Mouse (Mus musculus): Measurements from ENCODE around the gene Lrrfip2. TPM values are rescaled to one million over a fixed set of nuclear protein-coding genes. Genes with fewer than 3 reads are reported as not detected.
A peak's percentile ranks its signal among the peaks of the same experiment; 100 is the strongest.

The Lrrfip2 gene
- polyA plus RNA-seq, 1 experiment = 22.3 TPM

- DNase-seq = no peak
- H3K4me1 ChIP-seq (ENCODE audit: control insufficient read depth, insufficient read depth, low read length) = no peaks in the 10 kb centered on the region
- TF ChIP-seq CTCF (IDR thresholded peaks at IDR 0.05; ENCODE audit: insufficient read depth, low read length) = no peak
- no peak for TF ChIP-seq POLR2A (IDR thresholded peaks at IDR 0.05; ENCODE audit: borderline replicate concordance, extremely low read depth, low read depth, low read length)
- H3K4me3 ChIP-seq (replicated peaks; ENCODE audit: extremely low read depth, low read depth, low read length) = no peak overlapping the region
- 97% methylated on average over 1 of the region's 1 CpGs for WGBS
These were observed 104.2 kb downstream of the Lrrfip2 start for GRCm38 (mm10) chr9:111221580-111221979.

GRCm38 (mm10) chr9:111223406-111223805 lies 106.0 kb downstream of the Lrrfip2 start:
- WGBS = 95% methylated on average over 5 of the region's 5 CpGs
- Histone ChIP-seq H3K4me1 (ENCODE audit: control insufficient read depth, insufficient read depth, low read length) (no peaks in the 10 kb centered on the region), H3K4me3 (replicated peaks; ENCODE audit: extremely low read depth, low read depth, low read length) (no peak overlapping the region)
- no peak for DNase-seq
- TF ChIP-seq CTCF (IDR thresholded peaks at IDR 0.05; ENCODE audit: insufficient read depth, low read length) (no peak), POLR2A (IDR thresholded peaks at IDR 0.05; ENCODE audit: borderline replicate concordance, extremely low read depth, low read depth, low read length) (no peak)

GRCm38 (mm10) chr9:111228446-111228845 lies 111.1 kb downstream of the Lrrfip2 start:
- TF ChIP-seq POLR2A (IDR thresholded peaks at IDR 0.05; ENCODE audit: borderline replicate concordance, extremely low read depth, low read depth, low read length) (no peak), CTCF (IDR thresholded peaks at IDR 0.05; ENCODE audit: insufficient read depth, low read length) (no peak)
- 72% methylated on average over 5 of the region's 5 CpGs for WGBS

GRCm38 (mm10) chr9:111234701-111235100 lies 117.3 kb downstream of the Lrrfip2 start:
- no peak for TF ChIP-seq POLR2A (IDR thresholded peaks at IDR 0.05; ENCODE audit: borderline replicate concordance, extremely low read depth, low read depth, low read length)
- TF ChIP-seq CTCF (IDR thresholded peaks at IDR 0.05; ENCODE audit: insufficient read depth, low read length) = no peak
- no peak for DNase-seq
- Histone ChIP-seq H3K4me3 (replicated peaks; ENCODE audit: extremely low read depth, low read depth, low read length) (no peak overlapping the region), H3K4me1 (ENCODE audit: control insufficient read depth, insufficient read depth, low read length) (no peaks in the 10 kb centered on the region; the same call in 1 of the 2 replicates)
- WGBS = 91% methylated on average over 9 of the region's 9 CpGs

More at GRCm38 (mm10) chr9:111228446-111228845, 111.1 kb downstream of the Lrrfip2 start:
- H3K4me1 ChIP-seq (ENCODE audit: control insufficient read depth, insufficient read depth, low read length) = no peaks in the 10 kb centered on the region
- H3K4me3 ChIP-seq (replicated peaks; ENCODE audit: extremely low read depth, low read depth, low read length) = no peak overlapping the region
- DNase-seq = no peak

- TF ChIP-seq CTCF (IDR thresholded peaks at IDR 0.05; ENCODE audit: insufficient read depth, low read length) (no peak), POLR2A (IDR thresholded peaks at IDR 0.05; ENCODE audit: borderline replicate concordance, extremely low read depth, low read depth, low read length) (no peak)
- Histone ChIP-seq H3K4me1 (ENCODE audit: control insufficient read depth, insufficient read depth, low read length) (no peaks in the 10 kb centered on the region; the same call in 1 of the 2 replicates), H3K4me3 (replicated peaks; ENCODE audit: extremely low read depth, low read depth, low read length) (no peak overlapping the region)
- no peak for DNase-seq
These were observed 120.3 kb downstream of the Lrrfip2 start for GRCm38 (mm10) chr9:111237726-111238125.

GRCm38 (mm10) chr9:111239821-111240220 lies 122.4 kb downstream of the Lrrfip2 start:
- TF ChIP-seq POLR2A (IDR thresholded peaks at IDR 0.05; ENCODE audit: borderline replicate concordance, extremely low read depth, low read depth, low read length) = no peak
- TF ChIP-seq CTCF (IDR thresholded peaks at IDR 0.05; ENCODE audit: insufficient read depth, low read length) = no peak
- 77% methylated on average over 4 of the region's 4 CpGs for WGBS
- Histone ChIP-seq H3K4me3 (replicated peaks; ENCODE audit: extremely low read depth, low read depth, low read length) (no peak overlapping the region), H3K4me1 (ENCODE audit: control insufficient read depth, insufficient read depth, low read length) (no peaks in the 10 kb centered on the region)
- DNase-seq = no peak

GRCm38 (mm10) chr9:111243384-111243783 lies 126.0 kb downstream of the Lrrfip2 start:
- TF ChIP-seq CTCF (IDR thresholded peaks at IDR 0.05; ENCODE audit: insufficient read depth, low read length) (no peak), POLR2A (IDR thresholded peaks at IDR 0.05; ENCODE audit: borderline replicate concordance, extremely low read depth, low read depth, low read length) (no peak)
- H3K4me1 ChIP-seq (ENCODE audit: control insufficient read depth, insufficient read depth, low read length) = no peaks in the 10 kb centered on the region
- H3K4me3 ChIP-seq (replicated peaks; ENCODE audit: extremely low read depth, low read depth, low read length) = no peak overlapping the region
- no peak for DNase-seq
- 86% methylated on average over 6 of the region's 6 CpGs for WGBS

GRCm38 (mm10) chr9:111245546-111245945 lies 128.2 kb downstream of the Lrrfip2 start:
- TF ChIP-seq POLR2A (IDR thresholded peaks at IDR 0.05; ENCODE audit: borderline replicate concordance, extremely low read depth, low read depth, low read length) (no peak), CTCF (IDR thresholded peaks at IDR 0.05; ENCODE audit: insufficient read depth, low read length) (no peak)
- WGBS = 83% methylated on average over 6 of the region's 6 CpGs
- Histone ChIP-seq H3K4me3 (replicated peaks; ENCODE audit: extremely low read depth, low read depth, low read length) (no peak overlapping the region), H3K4me1 (ENCODE audit: control insufficient read depth, insufficient read depth, low read length) (no peaks in the 10 kb centered on the region)
- no peak for DNase-seq

- TF ChIP-seq POLR2A (IDR thresholded peaks at IDR 0.05; ENCODE audit: borderline replicate concordance, extremely low read depth, low read depth, low read length) (no peak), CTCF (IDR thresholded peaks at IDR 0.05; ENCODE audit: insufficient read depth, low read length) (0 out of 2 replicates have a peak, but pooled peaks have one; percentile 10)
- Histone ChIP-seq H3K4me3 (replicated peaks; ENCODE audit: extremely low read depth, low read depth, low read length) (no peak overlapping the region), H3K4me1 (ENCODE audit: control insufficient read depth, insufficient read depth, low read length) (no peaks in the 10 kb centered on the region)
- no peak for DNase-seq
- 72% methylated on average over 3 of the region's 3 CpGs for WGBS
These were observed 130.4 kb downstream of the Lrrfip2 start for GRCm38 (mm10) chr9:111247682-111248246.

- Histone ChIP-seq H3K4me1 (ENCODE audit: control insufficient read depth, insufficient read depth, low read length) (no peaks in the 10 kb centered on the region), H3K4me3 (replicated peaks; ENCODE audit: extremely low read depth, low read depth, low read length) (no peak overlapping the region)
- WGBS = 69% methylated on average over 7 of the region's 7 CpGs
- TF ChIP-seq POLR2A (IDR thresholded peaks at IDR 0.05; ENCODE audit: borderline replicate concordance, extremely low read depth, low read depth, low read length) (no peak), CTCF (IDR thresholded peaks at IDR 0.05; ENCODE audit: insufficient read depth, low read length) (no peak)
- no peak for DNase-seq
These were observed 134.9 kb downstream of the Lrrfip2 start for GRCm38 (mm10) chr9:111252161-111252869.

All from lung, adult 2 months (tissue).